Mouse (Mus musculus) small intestine, adult 2 months (tissue): ENCODE data around the gene Acox1. TPM values are rescaled to one million over a fixed set of nuclear protein-coding genes. Genes with fewer than 3 reads are reported as not detected.

Source experiments
- H3K27ac ChIP-seq: fragments of 200-500 bp; 2 replicates; pipeline ENCODE4 v1.5.1; 2012; ENCODE audit warnings: low read depth, low read length, control low read depth, inconsistent platforms; ENCODE audit not compliant: insufficient read depth
- H3K27me3 ChIP-seq: fragments of 200-500 bp; 2 replicates; pipeline ENCODE4 v1.6.1; 2012; ENCODE audit warnings: mild to moderate bottlenecking, moderate library complexity, low read length, inconsistent platforms; ENCODE audit not compliant: control insufficient read depth, insufficient read depth
- H3K36me3 ChIP-seq: fragments of 200-500 bp; 2 replicates; pipeline ENCODE4 v1.6.1; 2012; ENCODE audit warnings: mild to moderate bottlenecking, low read length, control low read depth, inconsistent platforms; ENCODE audit not compliant: control insufficient read depth, insufficient read depth
- H3K4me1 ChIP-seq: fragments of 200-500 bp; 2 replicates; pipeline ENCODE4 v1.6.1; 2012; ENCODE audit warnings: low read length, inconsistent platforms, mixed read lengths; ENCODE audit not compliant: control insufficient read depth, insufficient read depth, insufficient read length
- H3K4me3 ChIP-seq: fragments of 200-500 bp; 2 replicates; pipeline ENCODE4 v1.5.1; 2012; ENCODE audit warnings: low read depth, mild to moderate bottlenecking, control low read depth, inconsistent platforms, low read length, moderate library complexity
- CTCF ChIP-seq: fragments of 200-500 bp; IDR thresholded peaks from 2 replicates; pipeline ENCODE4 v1.5.1; 2012; ENCODE audit warnings: low read depth, mild to moderate bottlenecking, control low read depth, inconsistent platforms, low read length, moderate library complexity, mixed read lengths; ENCODE audit not compliant: insufficient replicate concordance, insufficient read length; ENCODE audit errors: extremely low read depth
- POLR2A ChIP-seq: fragments of 200-500 bp; IDR thresholded peaks from 2 replicates; pipeline ENCODE4 v1.6.1; 2012; ENCODE audit warnings: low read depth, mild to moderate bottlenecking, control low read depth, inconsistent platforms, low read length, moderate library complexity
- WGBS: fragments of 180-500 bp; shearing (Covaris S2); methylation state at CpG from one replicate; pipeline ENCODE4 v1.1.7; 2018; 5-methylcytosine and 5-hydroxymethylcytosine counted together
- polyA plus RNA-seq: library from polyadenylated mRNA; depleted of rRNA; stranded (reverse); fragments of >200 nt; gene quantifications from 2 replicates; pipeline ENCODE4 v1.2.3, GENCODE M21; 2012

Gene Acox1
- polyA plus RNA-seq, 1 experiment = 112 TPM

DNA sequence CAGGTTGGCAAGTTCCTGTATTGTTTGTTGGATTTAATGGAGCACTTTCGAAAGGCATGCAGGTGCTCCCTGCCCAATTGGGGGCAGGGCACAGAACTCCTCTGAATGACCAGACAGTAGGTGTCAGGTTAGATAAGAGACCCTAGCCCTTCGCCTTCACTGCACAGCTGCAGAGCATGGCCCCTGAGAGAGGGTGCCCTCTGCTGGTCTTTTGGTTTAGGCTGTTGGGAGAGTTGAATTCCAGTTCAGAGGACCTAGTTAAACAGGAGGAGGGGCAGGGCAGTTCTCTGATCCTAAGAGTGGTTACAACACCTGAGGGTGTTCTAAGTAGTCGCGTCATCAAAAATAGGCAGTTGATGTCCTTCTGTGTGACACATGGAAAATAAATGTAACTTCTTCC lies 21.0 kb upstream of the Acox1 start:
- H3K27ac ChIP-seq = peak overlapping the region; percentile 95
- H3K36me3 ChIP-seq = peaks cover 25% of the 10 kb centered on the region
- TF ChIP-seq POLR2A = no peak
- peak; percentile 84; the same call in 1 of the 2 replicates for TF ChIP-seq CTCF
- peaks cover 29% of the 10 kb centered on the region for H3K4me1 ChIP-seq
- H3K4me3 ChIP-seq = no peak overlapping the region
- no peaks in the 10 kb centered on the region for H3K27me3 ChIP-seq
- 13% methylated on average over 4 of the region's 4 CpGs for WGBS

DNA sequence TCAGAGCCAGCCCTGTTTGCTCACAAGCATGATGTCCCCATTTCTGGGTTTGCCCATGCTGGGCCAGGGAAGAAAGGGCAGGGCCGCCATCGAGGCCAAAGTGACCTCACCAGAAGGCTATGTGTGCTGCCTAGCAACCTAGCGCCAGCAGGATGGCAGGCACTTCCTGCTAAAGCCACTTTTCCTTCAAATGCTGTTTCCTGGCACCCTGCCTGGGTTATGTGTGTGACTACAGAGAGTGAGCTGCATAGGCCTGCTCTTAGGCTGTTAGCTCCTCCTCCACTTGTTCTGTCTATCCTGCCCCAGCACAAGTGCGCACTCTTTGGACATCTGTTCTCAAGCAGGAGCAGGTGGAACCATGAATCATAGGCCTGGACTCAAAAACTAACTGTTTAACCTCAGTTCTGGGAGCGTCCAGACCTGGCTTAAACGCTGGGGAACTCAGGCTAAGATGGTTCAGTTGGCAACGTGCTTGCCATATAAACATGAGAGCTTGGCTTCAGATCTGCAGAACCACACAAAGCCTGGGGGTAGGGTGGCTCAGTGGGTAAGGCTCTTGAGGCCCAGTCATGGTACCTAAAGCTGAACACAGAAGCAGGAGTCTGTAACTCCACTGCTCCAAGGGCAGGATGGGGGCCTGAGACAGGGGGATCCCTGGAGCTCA lies 20.0 kb upstream of the Acox1 start:
- Histone ChIP-seq H3K4me1 (peaks cover 29% of the 10 kb centered on the region), H3K27ac (peak overlapping the region; percentile 95), H3K27me3 (no peaks in the 10 kb centered on the region), H3K4me3 (no peak overlapping the region), H3K36me3 (peaks cover 19% of the 10 kb centered on the region)
- WGBS = 9% methylated on average over 7 of the region's 7 CpGs
- TF ChIP-seq POLR2A (no peak), CTCF (no peak)

DNA sequence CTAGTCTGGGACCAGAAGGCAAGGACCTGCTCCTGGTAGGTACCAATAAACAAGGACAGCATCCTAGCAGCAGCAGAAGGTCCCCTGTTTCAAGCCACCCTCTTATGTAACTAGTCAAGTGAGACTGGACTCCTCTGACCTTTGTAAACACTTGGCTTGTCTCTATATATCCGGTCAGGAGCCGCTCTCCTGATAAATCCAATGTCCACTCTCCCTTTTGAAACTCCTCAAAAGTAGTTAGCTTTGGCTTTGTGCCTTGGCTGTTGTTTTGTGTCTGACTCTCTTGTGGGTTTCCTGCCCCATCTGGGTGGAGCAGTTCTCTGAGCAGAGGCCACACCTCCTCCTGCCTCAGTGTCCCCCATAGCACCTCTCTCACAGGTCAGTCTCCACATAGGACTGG lies 19.4 kb upstream of the Acox1 start:
- no peak overlapping the region for H3K4me3 ChIP-seq
- peaks cover 13% of the 10 kb centered on the region for H3K36me3 ChIP-seq
- TF ChIP-seq CTCF = no peak
- no peak for TF ChIP-seq POLR2A
- H3K27ac ChIP-seq = peak overlapping the region; percentile 95
- WGBS = 19% methylated on average over 2 of the region's 2 CpGs
- H3K4me1 ChIP-seq = peaks cover 29% of the 10 kb centered on the region
- no peaks in the 10 kb centered on the region for H3K27me3 ChIP-seq

DNA sequence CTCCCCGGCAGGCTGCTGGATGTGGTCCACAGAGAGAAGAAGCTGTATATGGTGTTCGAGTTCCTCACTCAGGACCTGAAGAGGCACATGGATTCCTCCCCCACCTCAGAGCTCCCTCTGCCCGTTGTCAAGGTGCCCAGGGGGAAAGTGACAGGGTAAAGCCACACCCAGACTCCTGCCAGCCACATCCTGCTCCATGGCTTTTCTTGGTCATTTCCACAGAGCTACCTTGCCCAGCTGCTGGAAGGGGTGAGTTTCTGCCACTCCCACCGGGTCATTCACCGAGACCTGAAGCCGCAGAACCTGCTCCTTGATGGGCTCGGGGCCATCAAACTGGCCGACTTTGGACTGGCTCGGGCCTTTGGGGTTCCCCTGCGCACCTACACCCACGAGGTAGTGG lies 17.7 kb upstream of the Acox1 start:
- H3K27ac ChIP-seq = no peak overlapping the region
- WGBS = 53% methylated on average over 11 of the region's 11 CpGs

DNA sequence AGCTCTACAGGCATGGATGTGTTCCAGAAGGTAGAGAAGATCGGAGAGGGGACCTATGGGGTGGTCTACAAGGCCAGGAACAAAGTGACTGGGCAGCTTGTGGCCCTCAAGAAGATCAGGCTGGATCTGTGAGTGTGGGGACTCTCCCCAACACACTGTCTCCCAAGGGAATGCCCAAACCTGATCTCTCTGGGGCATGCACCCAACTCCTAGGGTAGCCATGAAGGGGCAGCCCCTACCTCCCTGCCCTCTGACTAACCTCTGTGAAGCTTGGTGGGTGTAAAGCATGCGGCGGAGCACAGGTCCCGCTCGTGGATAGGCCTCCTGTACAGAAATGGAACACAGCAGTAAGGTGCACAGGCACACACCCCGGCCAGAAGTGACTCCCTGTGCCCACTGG lies 17.1 kb upstream of the Acox1 start:
- no peak overlapping the region for H3K4me3 ChIP-seq
- 0 out of 2 replicates have a peak, but pooled peaks cover 1% of the 10 kb centered on the region for H3K36me3 ChIP-seq
- no peaks in the 10 kb centered on the region for H3K27me3 ChIP-seq
- H3K4me1 ChIP-seq = peaks cover 39% of the 10 kb centered on the region
- no peak overlapping the region for H3K27ac ChIP-seq
- WGBS = 89% methylated on average over 6 of the region's 6 CpGs
- TF ChIP-seq POLR2A = no peak
- no peak for TF ChIP-seq CTCF

More for the DNA sequence above, 17.7 kb upstream of the Acox1 start:
- Histone ChIP-seq H3K36me3 (0 out of 2 replicates have a peak, but pooled peaks cover 1% of the 10 kb centered on the region), H3K4me1 (peaks cover 34% of the 10 kb centered on the region), H3K4me3 (no peak overlapping the region), H3K27me3 (no peaks in the 10 kb centered on the region)
- TF ChIP-seq CTCF = no peak
- TF ChIP-seq POLR2A = no peak

DNA sequence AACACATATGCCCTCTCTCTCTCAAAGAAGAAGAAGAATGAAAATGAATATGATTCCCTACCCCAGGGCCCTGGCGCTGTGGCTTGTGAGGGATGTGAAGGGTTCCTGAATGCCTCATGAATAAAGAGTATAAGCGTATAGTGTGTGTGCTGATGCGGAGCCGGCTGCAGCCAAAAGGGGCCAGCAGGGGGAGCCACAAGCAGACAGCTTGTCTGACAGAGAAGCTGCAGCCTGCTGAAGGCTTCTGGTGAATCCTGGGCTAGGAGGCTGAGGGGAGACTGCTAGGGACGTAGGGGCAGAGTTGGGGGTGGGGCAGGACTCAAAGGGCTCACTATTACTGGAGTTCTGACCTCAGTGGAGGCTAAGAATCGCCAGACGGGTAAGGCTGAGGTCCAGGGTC lies 16.3 kb upstream of the Acox1 start:
- H3K4me3 ChIP-seq = no peak overlapping the region
- peaks cover 43% of the 10 kb centered on the region for H3K4me1 ChIP-seq
- TF ChIP-seq POLR2A (no peak), CTCF (peak; percentile 28; the same call in 1 of the 2 replicates)
- no peaks in the 10 kb centered on the region for H3K36me3 ChIP-seq
- 94% methylated on average over 7 of the region's 7 CpGs for WGBS
- no peak overlapping the region for H3K27ac ChIP-seq
- no peaks in the 10 kb centered on the region for H3K27me3 ChIP-seq

DNA sequence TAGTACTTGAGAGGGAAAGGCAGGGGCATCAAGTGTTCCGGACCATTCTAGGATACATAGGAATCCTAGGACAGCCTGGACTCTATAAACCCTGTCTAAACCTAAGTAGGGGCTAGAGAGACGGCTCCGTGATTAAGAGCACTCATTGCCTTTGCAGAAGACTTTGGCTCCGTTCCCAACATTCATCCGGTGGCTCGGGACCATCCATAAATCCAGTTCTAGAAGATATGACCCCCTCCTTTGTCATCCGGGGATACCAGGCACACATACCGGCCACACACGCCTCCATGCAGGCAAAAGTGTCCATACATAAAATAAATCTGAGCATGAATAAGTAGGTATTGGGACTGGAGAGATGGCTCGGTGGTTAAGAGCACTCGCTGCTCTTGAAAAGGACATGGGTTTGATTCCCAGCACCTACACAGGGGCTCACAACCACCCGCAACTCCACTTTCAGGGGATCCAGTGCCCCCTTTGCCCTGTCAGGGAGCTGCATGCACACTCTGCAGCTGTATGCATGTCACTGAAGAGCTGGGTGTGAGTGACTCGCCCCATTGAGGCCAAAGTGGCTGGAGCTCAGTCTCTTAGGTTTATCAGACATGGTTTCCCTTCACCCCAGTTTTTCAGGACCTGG lies 15.1 kb upstream of the Acox1 start:
- WGBS = 76% methylated on average over 13 of the region's 13 CpGs
- no peak overlapping the region for H3K27ac ChIP-seq
- no peak overlapping the region for H3K4me3 ChIP-seq

More for the DNA sequence above, 15.1 kb upstream of the Acox1 start:
- H3K36me3 ChIP-seq = no peaks in the 10 kb centered on the region
- H3K4me1 ChIP-seq = peaks cover 39% of the 10 kb centered on the region
- no peaks in the 10 kb centered on the region for H3K27me3 ChIP-seq
- TF ChIP-seq CTCF (no peak), POLR2A (no peak)
